Mouse (Mus musculus): Measurements from ENCODE around the gene Pskh1. TPM values are rescaled to one million over a fixed set of nuclear protein-coding genes. Genes with fewer than 3 reads are reported as not detected.

Gene Pskh1
- total and polyA plus RNA-seq, 3 experiments, result 12.9 to 26.2 TPM; not detected in 1

GRCm38 (mm10) chr8:105850611-105851010, 49.6 kb upstream of the Pskh1 start:
- Histone ChIP-seq H3K27ac (ENCODE audit: control insufficient read depth, low read depth, low read length) (no peak overlapping the region), H3K79me2 (ENCODE audit: control insufficient read depth, insufficient read depth, low read length, poor library complexity) (peaks cover 12% of the 10 kb centered on the region), H3K27me3 (ENCODE audit: control insufficient read depth in 1 of 2, insufficient read depth in 2 of 2, low read length in 2 of 2) (no peaks in the 10 kb centered on the region), H3K4me1 (ENCODE audit: control insufficient read depth in 1 of 2, insufficient read depth in 2 of 2, low read length in 2 of 2) (peaks cover 0 to 10% of the 10 kb centered on the region in 2 experiments; a peak in 2 of 4 replicates), H3K4me3 (ENCODE audit: control insufficient read depth in 1 of 2, insufficient read depth in 1 of 2, low read depth in 2 of 2, low read length in 2 of 2) (peak overlapping the region in 1 of 2 experiments; percentile 74; a peak in 1 of 4 replicates), H3K36me3 (ENCODE audit: control insufficient read depth in 1 of 2, insufficient read depth in 2 of 2, low read length in 2 of 2) (peaks cover 0 to 7% of the 10 kb centered on the region in 2 experiments; a peak in 2 of 4 replicates), H3K9me3 (replicated peaks; ENCODE audit: insufficient read depth, low read length) (no peaks in the 10 kb centered on the region), H3K9ac (ENCODE audit: control insufficient read depth, low read depth, low read length, poor library complexity, severe bottlenecking) (peak overlapping the region; percentile 12; the same call in 1 of the 2 replicates)
- TF ChIP-seq CHD1 (IDR thresholded peaks at IDR 0.05; ENCODE audit: low read depth, low read length), result no peak
- no peak for TF ChIP-seq POLR2AphosphoS2 (IDR thresholded peaks at IDR 0.05; ENCODE audit: low read length)
- TF ChIP-seq POLR2AphosphoS5 (IDR thresholded peaks at IDR 0.05; ENCODE audit: borderline replicate concordance, low read depth, low read length), result no peak
- no peak for TF ChIP-seq E2F4 (IDR thresholded peaks at IDR 0.05; ENCODE audit: borderline replicate concordance, low read depth, low read length)
- TF ChIP-seq ELF1 (IDR thresholded peaks at IDR 0.05; ENCODE audit: low read depth, low read length), result no peak
- no peak for TF ChIP-seq RAD21 (IDR thresholded peaks at IDR 0.05; ENCODE audit: low read depth, low read length)
- no peak for TF ChIP-seq GABPA (IDR thresholded peaks at IDR 0.05; ENCODE audit: low read depth, low read length)
- TF ChIP-seq RCOR1 (IDR thresholded peaks at IDR 0.05; ENCODE audit: low read depth, low read length), result no peak
- no peak for TF ChIP-seq MEF2A (IDR thresholded peaks at IDR 0.05; ENCODE audit: extremely low read depth, insufficient replicate concordance, low read depth, low read length, poor library complexity, severe bottlenecking)
- TF ChIP-seq ZNF384 (IDR thresholded peaks at IDR 0.05; ENCODE audit: low read depth, low read length), result no peak
- DNase-seq (ENCODE audit: low read depth, low spot score), result no peak

GRCm38 (mm10) chr8:105851651-105852143, 48.5 kb upstream of the Pskh1 start:
- Histone ChIP-seq H3K9me3 (replicated peaks; ENCODE audit: insufficient read depth, low read length) (no peaks in the 10 kb centered on the region), H3K27ac (ENCODE audit: control insufficient read depth, low read depth, low read length) (peak overlapping the region; percentile 80), H3K27me3 (ENCODE audit: control insufficient read depth in 1 of 2, insufficient read depth in 2 of 2, low read length in 2 of 2) (no peaks in the 10 kb centered on the region), H3K4me1 (ENCODE audit: control insufficient read depth in 1 of 2, insufficient read depth in 2 of 2, low read length in 2 of 2) (peaks cover 0 to 18% of the 10 kb centered on the region in 2 experiments; a peak in 2 of 4 replicates), H3K36me3 (ENCODE audit: control insufficient read depth in 1 of 2, insufficient read depth in 2 of 2, low read length in 2 of 2) (peaks cover 0 to 13% of the 10 kb centered on the region in 2 experiments; a peak in 2 of 4 replicates), H3K4me3 (ENCODE audit: control insufficient read depth in 1 of 2, insufficient read depth in 1 of 2, low read depth in 2 of 2, low read length in 2 of 2) (peak overlapping the region; percentile 74 to 93), H3K9ac (ENCODE audit: control insufficient read depth, low read depth, low read length, poor library complexity, severe bottlenecking) (peak overlapping the region; percentile 88), H3K79me2 (ENCODE audit: control insufficient read depth, insufficient read depth, low read length, poor library complexity) (peaks cover 21% of the 10 kb centered on the region)
- peak; percentile 97 for DNase-seq (ENCODE audit: low read depth, low spot score)
- TF ChIP-seq POLR2AphosphoS2 (IDR thresholded peaks at IDR 0.05; ENCODE audit: low read length) (peak; percentile 92), BHLHE40 (IDR thresholded peaks at IDR 0.05; ENCODE audit: borderline replicate concordance, low read depth, low read length) (no peak), KAT2A (conservative IDR thresholded peaks at IDR 0.05; ENCODE audit: low read depth, low read length) (peak; percentile 93), POLR2AphosphoS5 (IDR thresholded peaks at IDR 0.05; ENCODE audit: borderline replicate concordance, low read depth, low read length) (no peak), NRF1 (IDR thresholded peaks at IDR 0.05; ENCODE audit: insufficient read depth, low read depth, low read length, poor library complexity, severe bottlenecking) (0 out of 2 replicates have a peak, but pooled peaks have one; percentile 33), EP300 (IDR thresholded peaks at IDR 0.05; ENCODE audit: low read depth in 1 of 2, low read length in 2 of 2) (no peak), RAD21 (IDR thresholded peaks at IDR 0.05; ENCODE audit: low read depth, low read length) (no peak), MXI1 (IDR thresholded peaks at IDR 0.05; ENCODE audit: low read depth, low read length) (peak; percentile 93), MAX (IDR thresholded peaks at IDR 0.05; ENCODE audit: low read length) (peak; percentile 60; the same call in 1 of the 2 replicates), NELFE (IDR thresholded peaks at IDR 0.05; ENCODE audit: low read depth, low read length) (peak; percentile 97), ZMIZ1 (IDR thresholded peaks at IDR 0.05; ENCODE audit: low read depth, low read length) (peak; percentile 84), MEF2A (IDR thresholded peaks at IDR 0.05; ENCODE audit: extremely low read depth, insufficient replicate concordance, low read depth, low read length, poor library complexity, severe bottlenecking) (no peak), MYB (IDR thresholded peaks at IDR 0.05; ENCODE audit: low read depth, low read length) (no peak), CTCF (IDR thresholded peaks at IDR 0.05 in 2 of 3, conservative IDR thresholded peaks at IDR 0.05 in 1 of 3; ENCODE audit: control insufficient read depth in 1 of 3, insufficient read depth in 1 of 3, low read depth in 2 of 3, low read length in 3 of 3, poor library complexity in 1 of 3, severe bottlenecking in 1 of 3) (no peak), ELF1 (IDR thresholded peaks at IDR 0.05; ENCODE audit: low read depth, low read length) (peak; percentile 50; the same call in 1 of the 2 replicates), TBP (IDR thresholded peaks at IDR 0.05; ENCODE audit: low read depth, low read length) (peak; percentile 85), ETS1 (IDR thresholded peaks at IDR 0.05; ENCODE audit: low read depth, low read length) (peak; percentile 42; the same call in 1 of the 2 replicates), SIN3A (IDR thresholded peaks at IDR 0.05; ENCODE audit: low read length) (peak; percentile 95), SMC3 (IDR thresholded peaks at IDR 0.05; ENCODE audit: low read depth, low read length) (no peak), MAZ (IDR thresholded peaks at IDR 0.05; ENCODE audit: low read depth, low read length) (peak; percentile 83), GATA1 (IDR thresholded peaks at IDR 0.05; ENCODE audit: low read depth, low read length) (no peak; the same call in 1 of the 2 replicates), E2F4 (IDR thresholded peaks at IDR 0.05; ENCODE audit: borderline replicate concordance, low read depth, low read length) (no peak), MAFK (IDR thresholded peaks at IDR 0.05; ENCODE audit: borderline replicate concordance, low read depth, low read length) (no peak), TCF12 (IDR thresholded peaks at IDR 0.05; ENCODE audit: low read depth, low read length) (peak; percentile 28; the same call in 1 of the 2 replicates), ZC3H11A (IDR thresholded peaks at IDR 0.05; ENCODE audit: low read depth, low read length) (no peak)

Data from MEL (cell line).